Mouse (Mus musculus) kidney, embryonic 14.5 days (tissue): Measurements from ENCODE around the gene Gm21981. TPM values are rescaled to one million over a fixed set of nuclear protein-coding genes. Genes with fewer than 3 reads are reported as not detected.

Source experiments
- ATAC-seq: fragments of 200-750 bp; cut with Nextera tagmentation; 2 replicates; pipeline ENCODE4 v1.8.0; 2017; ENCODE audit warnings: moderate number of reproducible peaks, mild to moderate bottlenecking, moderate TSS enrichment, moderate library complexity; ENCODE audit not compliant: low FRiP score, low TSS enrichment
- H3K27ac ChIP-seq: fragments of 300-500 bp; sonication (generic); 2 replicates; pipeline ENCODE4 v1.5.1; 2014; ENCODE audit warnings: low read depth, mild to moderate bottlenecking, low read length, moderate library complexity, mixed read lengths
- H3K27me3 ChIP-seq: fragments of 300-500 bp; sonication (generic); 2 replicates; pipeline ENCODE4 v1.6.1; 2014; ENCODE audit warnings: mild to moderate bottlenecking, low read length; ENCODE audit not compliant: control insufficient read depth, insufficient read depth
- H3K36me3 ChIP-seq: fragments of 300-500 bp; sonication (generic); 2 replicates; pipeline ENCODE4 v1.6.1; 2014; ENCODE audit warnings: low read length, mixed read lengths; ENCODE audit not compliant: control insufficient read depth, insufficient read depth
- H3K4me1 ChIP-seq: fragments of 300-500 bp; sonication (generic); 2 replicates; pipeline ENCODE4 v1.6.1; 2014; ENCODE audit warnings: low read length, mixed read lengths; ENCODE audit not compliant: control insufficient read depth, insufficient read depth
- H3K4me2 ChIP-seq: fragments of 300-500 bp; sonication (generic); replicated peaks from 2 replicates; pipeline ENCODE4 v1.6.1; 2014; ENCODE audit warnings: low read depth, mild to moderate bottlenecking, low read length
- H3K4me3 ChIP-seq: fragments of 300-500 bp; sonication (generic); 2 replicates; pipeline ENCODE4 v1.5.1; 2014; ENCODE audit warnings: mild to moderate bottlenecking, low read length
- H3K9ac ChIP-seq: fragments of 300-500 bp; sonication (generic); 2 replicates; pipeline ENCODE4 v1.6.1; 2014; ENCODE audit warnings: low read depth, mild to moderate bottlenecking, low read length, moderate library complexity
- H3K9me3 ChIP-seq: fragments of 300-500 bp; sonication (generic); 2 replicates; pipeline ENCODE4 v1.6.1; 2016; ENCODE audit warnings: low read length; ENCODE audit not compliant: control insufficient read depth
- WGBS: fragments of 180-500 bp; shearing (Covaris S2); extraction: QIAGEN DNeasy Blood & Tissue Kit; methylation state at CpG from one replicate; pipeline ENCODE4 v1.1.7; 2014; 5-methylcytosine and 5-hydroxymethylcytosine counted together
- polyA plus RNA-seq: library from polyadenylated mRNA; unstranded; fragments of >200 nt; fragmentation: Nextera tagmentation; extraction: Ambion mirVana; gene quantifications from 2 replicates; pipeline ENCODE4 v1.2.1, GENCODE M21; 2014

Gm21981 gene
- polyA plus RNA-seq, 1 experiment from 2014 or later = 0.55 TPM

DNA sequence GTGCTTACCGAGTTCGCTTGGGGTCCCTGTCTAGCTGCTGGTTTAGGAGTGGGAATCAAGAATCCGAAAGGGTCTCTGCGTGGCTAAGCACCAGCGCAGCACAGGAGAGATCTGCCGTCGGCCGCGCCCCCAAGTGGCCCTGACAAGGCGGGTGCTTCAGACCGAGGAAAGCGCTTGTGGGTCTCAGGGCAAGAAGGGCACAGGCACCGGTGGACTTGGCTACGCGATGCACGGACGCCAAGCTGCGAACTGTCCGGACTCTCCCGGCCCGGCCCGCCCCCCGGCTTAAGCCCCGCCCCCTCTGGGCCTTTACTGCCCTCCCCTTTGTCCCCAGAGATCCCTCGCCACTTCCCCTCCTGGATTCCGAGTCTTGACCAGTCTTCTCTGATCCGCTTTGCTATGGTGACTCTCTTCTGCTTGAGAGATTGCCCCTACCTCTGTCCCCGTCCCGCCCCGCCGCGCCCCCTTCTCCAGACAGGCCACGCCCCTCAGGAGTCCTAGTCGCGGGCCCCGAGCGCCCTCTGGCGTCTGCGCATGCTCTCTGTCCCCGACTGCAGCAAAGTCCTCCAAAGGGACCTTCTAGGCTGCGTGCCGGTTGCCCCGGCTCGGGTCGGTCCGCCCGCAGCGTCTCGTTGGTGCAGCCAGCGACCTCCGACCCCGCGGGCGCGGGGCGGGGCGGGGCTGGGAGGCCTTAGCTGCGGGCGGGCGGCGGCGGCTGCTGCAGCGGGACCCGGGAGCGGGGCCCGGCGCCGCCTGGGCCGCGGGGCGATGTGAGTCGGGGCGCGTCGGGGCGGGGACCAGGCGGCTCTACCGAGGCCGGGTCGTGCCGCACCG is 465 bp upstream of the Gm21981 start, which contains the start of gene Prickle4:
Gene Prickle4, minus strand, starts transcription at position 234 of the 834 bp plus-strand sequence.
- peak within 1 kb of the TSS; percentile 82 for H3K9ac ChIP-seq
- H3K9me3 ChIP-seq = no peaks in the 10 kb centered on the region
- under 1% methylated on average over 70 of the region's 82 CpGs for WGBS
- no peaks in the 10 kb centered on the region for H3K36me3 ChIP-seq
- 0 out of 2 replicates have a peak, but pooled peaks cover 7% of the 10 kb centered on the region for H3K27me3 ChIP-seq
- ATAC-seq = peak; percentile 96
- peak within 1 kb of the TSS; percentile 74 for H3K4me3 ChIP-seq
- H3K4me1 ChIP-seq = peaks cover 4% of the 10 kb centered on the region; the same call in 1 of the 2 replicates
- H3K4me2 ChIP-seq = peak within 1 kb of the TSS; percentile 78
- H3K27ac ChIP-seq = peak within 1 kb of the TSS; percentile 37; the same call in 1 of the 2 replicates

DNA sequence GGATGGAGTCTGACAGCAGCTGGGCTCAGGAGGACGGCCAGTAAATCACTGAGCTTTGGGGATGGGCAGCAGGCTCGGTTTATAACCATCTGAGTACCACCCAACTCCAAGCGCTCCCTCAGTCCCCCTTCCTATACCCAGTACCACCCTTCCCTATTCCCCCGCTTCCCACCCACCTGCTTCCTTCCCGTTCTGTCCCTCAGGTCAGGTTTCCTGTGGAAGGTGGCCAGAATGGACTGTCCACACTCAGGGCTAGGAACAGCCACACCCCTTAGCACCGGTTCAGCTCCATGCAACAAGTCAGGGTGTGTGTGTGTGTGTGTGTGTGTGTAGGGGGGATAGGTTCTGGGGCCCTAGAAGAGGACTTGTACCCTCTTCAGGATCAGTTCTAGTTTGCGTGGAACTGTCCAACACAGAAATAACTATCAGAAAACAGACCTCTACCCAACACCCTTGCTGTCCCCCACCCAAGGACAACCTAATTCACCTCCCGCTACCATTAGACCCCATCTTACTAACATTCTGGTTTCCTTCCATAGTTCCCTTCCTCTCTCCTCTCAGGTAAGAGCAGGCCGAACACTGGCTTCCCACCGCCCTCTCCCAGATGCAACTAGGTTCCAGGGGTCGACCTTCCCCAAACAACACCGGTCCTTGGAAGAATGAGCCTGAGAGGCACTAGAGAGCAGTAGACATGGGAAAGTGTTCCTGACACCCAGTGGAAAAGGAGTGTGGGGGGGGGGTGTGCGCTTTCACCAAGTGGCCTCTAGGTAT is 399 bp downstream of the Gm21981 start:
- peak overlapping the region; percentile 82; the same call in 1 of the 2 replicates for H3K9ac ChIP-seq
- peaks cover 4% of the 10 kb centered on the region; the same call in 1 of the 2 replicates for H3K4me1 ChIP-seq
- H3K27me3 ChIP-seq = 0 out of 2 replicates have a peak, but pooled peaks cover 7% of the 10 kb centered on the region
- ATAC-seq = no peak; the same call in 1 of the 2 replicates
- peak overlapping the region; percentile 78 for H3K4me2 ChIP-seq
- H3K27ac ChIP-seq = no peak overlapping the region
- no peaks in the 10 kb centered on the region for H3K36me3 ChIP-seq
- WGBS = 32% methylated on average over 13 of the region's 13 CpGs
- H3K4me3 ChIP-seq = peak overlapping the region; percentile 74
- H3K9me3 ChIP-seq = no peaks in the 10 kb centered on the region

- Histone ChIP-seq H3K4me3 (no peak overlapping the region), H3K9ac (no peak overlapping the region), H3K4me2 (no peak overlapping the region), H3K27ac (no peak overlapping the region), H3K9me3 (no peaks in the 10 kb centered on the region), H3K27me3 (0 out of 2 replicates have a peak, but pooled peaks cover 7% of the 10 kb centered on the region), H3K4me1 (peaks cover 10% of the 10 kb centered on the region; the same call in 1 of the 2 replicates), H3K36me3 (no peaks in the 10 kb centered on the region)
- WGBS = 97% methylated on average over 3 of the region's 3 CpGs
- no peak for ATAC-seq
Observed at GRCm38 (mm10) chr17:47691650-47692049, 2.6 kb downstream of the Gm21981 start.

DNA sequence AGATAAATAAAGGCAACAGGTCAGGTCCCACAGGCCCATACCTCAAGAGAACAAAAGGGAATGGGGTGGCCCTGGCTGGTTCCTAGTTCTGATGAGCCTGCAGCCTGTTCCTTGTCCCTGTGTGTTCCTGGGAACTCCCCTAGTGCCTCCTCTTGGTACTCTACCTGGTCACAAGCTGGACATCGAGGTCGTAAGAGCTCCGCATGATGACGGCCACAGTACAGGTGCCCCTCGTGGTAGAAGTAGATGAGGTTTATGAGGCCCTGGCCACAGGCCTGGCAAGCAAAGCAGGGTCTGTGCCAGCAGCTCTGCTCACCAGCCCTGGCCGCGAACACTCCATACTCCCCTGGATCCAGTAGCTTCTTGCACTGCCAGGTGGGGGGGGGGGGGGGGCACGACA is 4.4 kb downstream of the Gm21981 start:
- Histone ChIP-seq H3K27ac (no peak overlapping the region), H3K9ac (no peak overlapping the region), H3K4me2 (0 out of 2 replicates have a peak overlapping the region, but pooled peaks have one; percentile 86), H3K4me1 (peaks cover 10% of the 10 kb centered on the region; the same call in 1 of the 2 replicates), H3K9me3 (no peaks in the 10 kb centered on the region), H3K36me3 (peaks cover 13% of the 10 kb centered on the region), H3K4me3 (no peak overlapping the region), H3K27me3 (0 out of 2 replicates have a peak, but pooled peaks cover 7% of the 10 kb centered on the region)
- WGBS = 82% methylated on average over 8 of the region's 8 CpGs
- no peak for ATAC-seq

GRCm38 (mm10) chr17:47688608-47689575 is 5.4 kb downstream of the Gm21981 start, which contains the start of gene Frs3:
Frs3 (plus strand) TSS chr17:47689030.
- peaks cover 23% of the 10 kb centered on the region for H3K36me3 ChIP-seq
- WGBS = 2% methylated on average over 57 of the region's 58 CpGs
- H3K9me3 ChIP-seq = no peaks in the 10 kb centered on the region
- peak within 1 kb of the TSS; percentile 52 for H3K27ac ChIP-seq
- ATAC-seq = peak; percentile 44
- 0 out of 2 replicates have a peak, but pooled peaks cover 7% of the 10 kb centered on the region for H3K27me3 ChIP-seq
- peak within 1 kb of the TSS; percentile 81 for H3K9ac ChIP-seq
- peak within 1 kb of the TSS; percentile 88 for H3K4me3 ChIP-seq
- peak within 1 kb of the TSS; percentile 86 for H3K4me2 ChIP-seq
- peaks cover 7% of the 10 kb centered on the region; the same call in 1 of the 2 replicates for H3K4me1 ChIP-seq

DNA sequence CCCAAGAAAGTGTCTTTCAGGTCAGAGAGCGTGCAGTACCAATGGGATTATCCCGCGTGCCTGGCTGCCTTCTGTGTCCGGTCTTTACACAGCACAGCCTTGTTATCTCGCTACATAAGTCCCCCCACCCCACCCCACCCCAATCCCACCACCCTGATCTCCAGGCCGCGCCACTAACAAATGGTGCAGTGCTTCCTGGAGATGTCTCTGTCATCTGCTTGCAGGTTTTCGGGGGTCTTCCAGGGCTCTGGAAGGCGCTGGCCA is 6.0 kb downstream of the Gm21981 start, which contains the start of gene Tomm6:
Gene Tomm6, minus strand, starts transcription at position 43 of the 264 bp plus-strand sequence.
- no peaks in the 10 kb centered on the region for H3K9me3 ChIP-seq
- peak within 1 kb of the TSS; percentile 86 for H3K4me2 ChIP-seq
- 0 out of 2 replicates have a peak, but pooled peaks cover 7% of the 10 kb centered on the region for H3K27me3 ChIP-seq
- H3K4me3 ChIP-seq = peak within 1 kb of the TSS; percentile 88
- peak within 1 kb of the TSS; percentile 81 for H3K9ac ChIP-seq
- peaks cover 29% of the 10 kb centered on the region for H3K36me3 ChIP-seq
- H3K27ac ChIP-seq = peak within 1 kb of the TSS; percentile 52
- WGBS = 0% methylated on average over 9 of the region's 9 CpGs
- ATAC-seq = no peak
- H3K4me1 ChIP-seq = peaks cover 6% of the 10 kb centered on the region; the same call in 1 of the 2 replicates

DNA sequence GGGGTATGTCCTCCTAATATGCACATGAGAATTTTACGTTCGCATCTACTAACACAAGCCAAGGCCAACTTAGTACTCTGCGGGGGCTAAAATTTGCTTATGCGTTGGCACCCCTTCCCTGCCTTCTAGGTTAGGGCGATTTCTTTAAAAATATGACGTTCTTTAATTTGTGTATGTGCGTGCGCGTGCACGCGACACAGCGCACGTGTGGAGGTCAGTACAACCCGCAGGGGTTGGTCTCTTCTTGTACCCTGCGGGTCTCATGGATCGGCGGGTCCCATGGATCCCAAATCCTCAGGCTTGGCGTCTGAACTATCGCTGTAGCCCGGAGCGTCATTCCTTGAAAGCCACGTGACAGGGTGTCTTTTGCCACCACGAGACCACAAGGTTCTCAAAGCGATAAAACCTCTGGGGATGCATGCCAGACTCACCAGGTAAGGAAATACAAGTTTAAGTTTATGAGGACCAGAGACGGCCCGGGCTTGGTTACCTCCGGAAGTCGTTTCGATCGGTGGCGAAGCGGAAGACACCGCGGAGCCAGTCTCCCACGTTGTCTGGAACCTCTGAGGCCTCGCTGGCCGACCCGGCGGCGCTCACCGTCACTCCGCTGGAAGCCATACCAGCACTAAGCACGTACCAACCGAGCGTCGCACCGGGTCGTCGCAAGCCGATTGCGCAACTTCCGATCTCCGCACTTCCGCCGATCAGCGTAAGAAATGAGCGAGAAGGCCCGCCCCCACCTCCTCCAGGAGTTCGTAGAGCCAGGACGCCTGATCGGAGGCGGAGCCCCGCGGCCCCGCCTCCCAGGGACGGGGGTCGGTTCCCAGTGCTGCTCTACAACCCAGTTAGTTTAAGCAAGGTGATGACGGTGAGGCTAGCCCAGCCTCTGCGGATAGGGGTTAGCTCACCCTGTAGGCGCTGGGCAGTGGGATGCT is 6.6 kb downstream of the Gm21981 start:
- ATAC-seq = peak; percentile 93
- H3K36me3 ChIP-seq = peaks cover 33% of the 10 kb centered on the region
- under 1% methylated on average over 70 of the region's 70 CpGs for WGBS
- 0 out of 2 replicates have a peak, but pooled peaks cover 7% of the 10 kb centered on the region for H3K27me3 ChIP-seq
- peak overlapping the region; percentile 88 for H3K4me3 ChIP-seq
- no peaks in the 10 kb centered on the region for H3K9me3 ChIP-seq
- peak overlapping the region; percentile 81 for H3K9ac ChIP-seq
- peaks cover 6% of the 10 kb centered on the region; the same call in 1 of the 2 replicates for H3K4me1 ChIP-seq
- peak overlapping the region; percentile 86 for H3K4me2 ChIP-seq
- H3K27ac ChIP-seq = peak overlapping the region; percentile 52
